Mouse (Mus musculus) stomach, postnatal 0 days (tissue): ENCODE results near the gene Ly6g6d.

Experiments
- CTCF ChIP-seq: IDR thresholded peaks from 2 replicates; pipeline ENCODE4 v1.5.1; 2016; ENCODE audit warnings: antibody characterized with exemption, low read depth, mild to moderate bottlenecking, moderate library complexity
- EP300 ChIP-seq: optimal IDR thresholded peaks from 2 replicates; pipeline ENCODE3; 2016; ENCODE audit warnings: antibody characterized with exemption

DNA sequence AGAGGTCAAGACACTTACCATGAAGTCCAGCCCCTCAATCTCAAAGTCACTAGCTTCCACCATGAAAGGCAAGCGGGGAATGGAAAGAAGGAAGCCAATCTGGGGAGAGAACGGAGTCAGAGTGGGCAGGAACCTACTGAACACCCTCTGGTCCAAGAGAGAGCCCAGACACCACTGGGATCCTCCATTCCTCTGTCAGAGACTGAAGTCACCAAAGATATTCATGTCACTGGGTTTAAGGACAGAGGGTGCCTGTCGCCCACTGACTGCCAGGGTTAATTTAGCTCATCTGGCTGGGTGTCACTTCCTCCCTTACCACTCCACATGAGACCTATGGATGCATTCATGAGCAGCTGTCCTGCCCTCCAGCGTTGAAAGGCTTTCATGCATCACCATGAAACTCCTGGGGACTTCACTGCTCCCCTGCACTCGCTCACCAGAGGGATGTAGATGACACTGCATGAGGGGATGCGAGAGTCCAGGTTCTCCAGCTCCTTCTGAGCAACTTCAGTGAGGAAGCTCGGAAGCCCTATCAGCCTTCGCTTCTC lies 45.5 kb downstream of the Ly6g6d start:
- peak; percentile 33 for TF ChIP-seq CTCF
- no peak for TF ChIP-seq EP300
